Mouse (Mus musculus) ES-E14 (cell line): ENCODE measurements around the gene Draxin.

Source experiments
- HCFC1 ChIP-seq: IDR thresholded peaks from 2 replicates; pipeline ENCODE4 v1.6.1; 2012; ENCODE audit warnings: low read length, inconsistent platforms, borderline replicate concordance; ENCODE audit not compliant: insufficient read depth
- ZC3H11A ChIP-seq: IDR thresholded peaks from 2 replicates; pipeline ENCODE4 v1.6.1; 2012; ENCODE audit warnings: low read depth, mild to moderate bottlenecking, inconsistent platforms, low read length, borderline replicate concordance
- ZNF384 ChIP-seq: IDR thresholded peaks from 2 replicates; pipeline ENCODE4 v1.6.1; 2012; ENCODE audit warnings: low read depth, low read length, inconsistent platforms

DNA sequence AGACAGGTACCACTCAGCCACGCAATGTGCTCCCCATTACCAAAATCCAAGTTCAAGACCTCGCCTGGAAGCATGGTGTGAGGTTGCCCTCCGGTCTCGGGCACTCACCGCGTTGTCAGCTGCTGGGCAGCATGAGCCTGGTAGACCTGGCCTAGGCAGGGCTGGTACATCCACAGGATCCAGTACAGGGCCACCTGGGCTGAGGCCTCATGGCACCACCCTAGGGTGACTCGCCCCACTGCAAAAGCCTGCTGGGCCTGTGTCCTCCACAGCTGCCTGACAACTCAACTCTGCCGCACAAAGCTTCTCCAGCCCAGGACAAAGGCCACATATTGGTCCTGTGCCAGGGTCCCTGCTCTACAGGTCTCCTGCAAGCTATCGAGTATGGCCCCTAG is 69.4 kb downstream of the Draxin start:
- no peak for TF ChIP-seq ZNF384
- TF ChIP-seq ZC3H11A, result no peak
- no peak for TF ChIP-seq HCFC1
